Mouse (Mus musculus) forebrain, postnatal 0 days (tissue): ENCODE measurements around the gene Rps24. TPM values are rescaled to one million over a fixed set of nuclear protein-coding genes. Genes with fewer than 3 reads are reported as not detected.

Experiments used
- ATAC-seq: fragments of 200-750 bp; cut with Nextera tagmentation; 2 replicates; pipeline ENCODE4 v1.8.0; 2017; ENCODE audit warnings: mild to moderate bottlenecking, moderate library complexity
- DNase-seq: peaks from one replicate; pipeline ENCODE4 v3.0.0-alpha.2; 2015
- H3K27ac ChIP-seq: fragments of 300-500 bp; sonication (generic); 2 replicates; pipeline ENCODE4 v1.5.1; 2014; ENCODE audit warnings: low read depth, mild to moderate bottlenecking, antibody characterized with exemption, low read length, moderate library complexity, mixed read lengths
- H3K27me3 ChIP-seq: fragments of 300-500 bp; sonication (generic); 2 replicates; pipeline ENCODE4 v1.6.1; 2014; ENCODE audit warnings: mild to moderate bottlenecking, low read length, mixed read lengths; ENCODE audit not compliant: insufficient read depth
- H3K36me3 ChIP-seq: fragments of 300-500 bp; sonication (generic); 2 replicates; pipeline ENCODE4 v1.6.1; 2014; ENCODE audit warnings: mild to moderate bottlenecking, moderate library complexity; ENCODE audit not compliant: insufficient read depth
- H3K4me1 ChIP-seq: fragments of 300-500 bp; sonication (generic); 2 replicates; pipeline ENCODE4 v1.6.1; 2014; ENCODE audit warnings: antibody characterized with exemption; ENCODE audit not compliant: insufficient read depth
- H3K4me2 ChIP-seq: fragments of 300-500 bp; sonication (generic); 2 replicates; pipeline ENCODE4 v1.6.1; 2014; ENCODE audit warnings: low read depth, mild to moderate bottlenecking, moderate library complexity
- H3K4me3 ChIP-seq: fragments of 300-500 bp; sonication (generic); 2 replicates; pipeline ENCODE4 v1.5.1; 2014; ENCODE audit warnings: low read depth, low read length, mixed read lengths
- H3K9ac ChIP-seq: fragments of 300-500 bp; sonication (generic); 2 replicates; pipeline ENCODE4 v1.6.1; 2014; ENCODE audit warnings: mild to moderate bottlenecking
- H3K9me3 ChIP-seq: fragments of 300-500 bp; sonication (generic); 2 replicates; pipeline ENCODE4 v1.6.1; 2016; ENCODE audit warnings: low read length
- CTCF ChIP-seq: sonication (generic); IDR thresholded peaks from 2 replicates; pipeline ENCODE4 v1.5.1; 2016; ENCODE audit warnings: antibody characterized with exemption, control low read depth, low read depth
- WGBS: fragments of 180-500 bp; shearing (Covaris S2); extraction: QIAGEN DNeasy Blood & Tissue Kit; methylation state at CpG from one replicate; pipeline ENCODE4 v1.1.7; 2014; 5-methylcytosine and 5-hydroxymethylcytosine counted together
- polyA plus RNA-seq: library from polyadenylated mRNA; unstranded; fragments of >200 nt; fragmentation: Nextera tagmentation; extraction: Ambion mirVana; gene quantifications from 2 replicates; pipeline ENCODE4 v1.2.1, GENCODE M21; 2015
- total RNA-seq: library from RNA; depleted of rRNA; stranded (reverse); fragments of >200 nt; gene quantifications from 2 replicates; pipeline ENCODE4 v1.2.3, GENCODE M21; 2014

Gene Rps24
- total and polyA plus RNA-seq, 2 experiments from 2014 or later = 795 to 1,310 TPM

- peak; percentile 95 for TF ChIP-seq CTCF
- peak; percentile 96 for DNase-seq
- peak; percentile 81 for ATAC-seq
- Histone ChIP-seq H3K27me3 (no peaks in the 10 kb centered on the region), H3K9ac (peak overlapping the region; percentile 43), H3K9me3 (no peaks in the 10 kb centered on the region), H3K4me1 (peaks cover 8% of the 10 kb centered on the region; the same call in 1 of the 2 replicates), H3K27ac (peak overlapping the region; percentile 81), H3K36me3 (peaks cover 37% of the 10 kb centered on the region), H3K4me2 (peak overlapping the region; percentile 33; the same call in 1 of the 2 replicates), H3K4me3 (no peak overlapping the region)
- 14% methylated on average over 18 of the region's 18 CpGs for WGBS
Observed at GRCm38 (mm10) chr14:24500091-24500844, 13.3 kb downstream of the Rps24 start.

GRCm38 (mm10) chr14:24500845-24501186 lies 13.9 kb downstream of the Rps24 start:
- peak overlapping the region; percentile 43 for H3K9ac ChIP-seq
- H3K4me1 ChIP-seq = peaks cover 8% of the 10 kb centered on the region; the same call in 1 of the 2 replicates
- peak overlapping the region; percentile 33; the same call in 1 of the 2 replicates for H3K4me2 ChIP-seq
- no peaks in the 10 kb centered on the region for H3K9me3 ChIP-seq
- H3K4me3 ChIP-seq = no peak overlapping the region
- peaks cover 34% of the 10 kb centered on the region for H3K36me3 ChIP-seq
- H3K27ac ChIP-seq = peak overlapping the region; percentile 81
- 2% methylated on average over 8 of the region's 8 CpGs for WGBS
- H3K27me3 ChIP-seq = no peaks in the 10 kb centered on the region
- DNase-seq = no peak
- no peak for ATAC-seq
- no peak for TF ChIP-seq CTCF

GRCm38 (mm10) chr14:24501256-24501655 lies 14.3 kb downstream of the Rps24 start:
- no peak for DNase-seq
- peaks cover 8% of the 10 kb centered on the region; the same call in 1 of the 2 replicates for H3K4me1 ChIP-seq
- peak overlapping the region; percentile 43 for H3K9ac ChIP-seq
- no peak for TF ChIP-seq CTCF
- H3K4me2 ChIP-seq = no peak overlapping the region
- H3K4me3 ChIP-seq = no peak overlapping the region
- peak overlapping the region; percentile 81; the same call in 1 of the 2 replicates for H3K27ac ChIP-seq
- H3K36me3 ChIP-seq = peaks cover 30% of the 10 kb centered on the region
- H3K27me3 ChIP-seq = no peaks in the 10 kb centered on the region
- no peaks in the 10 kb centered on the region for H3K9me3 ChIP-seq
- 27% methylated on average over 4 of the region's 4 CpGs for WGBS
- ATAC-seq = no peak

DNA sequence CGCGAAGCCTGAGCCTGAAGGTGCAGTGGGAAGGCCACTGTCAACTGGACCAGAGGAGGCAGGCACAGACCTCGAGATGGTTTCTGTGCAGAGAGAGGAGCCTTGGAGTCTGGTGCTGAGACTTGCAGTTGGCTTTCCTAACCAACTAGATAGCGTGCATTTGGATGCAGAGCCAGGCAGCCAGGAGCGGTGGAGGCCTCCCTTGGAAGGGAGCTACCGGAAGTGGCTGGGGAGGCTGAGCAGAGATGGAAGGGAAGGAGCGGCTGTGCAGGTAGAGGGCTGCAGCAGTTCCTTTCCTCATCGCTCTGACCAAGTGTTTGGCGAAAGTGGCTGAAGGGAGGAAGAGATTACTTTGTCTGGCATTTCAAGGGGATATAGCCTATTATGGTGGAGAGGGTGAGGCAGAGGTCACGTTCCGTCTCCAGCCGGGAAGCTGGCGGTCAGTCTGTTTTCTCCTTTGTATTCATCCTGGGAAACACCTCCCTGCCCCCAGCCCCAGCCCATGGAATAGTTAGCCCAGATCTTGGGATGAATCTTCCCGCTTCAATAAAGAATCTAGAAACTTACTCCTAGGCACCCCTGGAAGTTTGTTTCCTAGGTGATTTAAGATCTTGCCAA lies 20.6 kb downstream of the Rps24 start:
- 34% methylated on average over 14 of the region's 14 CpGs for WGBS
- DNase-seq = no peak
- Histone ChIP-seq H3K9ac (no peak overlapping the region), H3K36me3 (no peaks in the 10 kb centered on the region), H3K4me3 (no peak overlapping the region), H3K27ac (no peak overlapping the region), H3K4me1 (peaks cover 13% of the 10 kb centered on the region; the same call in 1 of the 2 replicates), H3K27me3 (no peaks in the 10 kb centered on the region), H3K4me2 (no peak overlapping the region), H3K9me3 (no peaks in the 10 kb centered on the region)
- no peak for ATAC-seq
- TF ChIP-seq CTCF = no peak

DNA sequence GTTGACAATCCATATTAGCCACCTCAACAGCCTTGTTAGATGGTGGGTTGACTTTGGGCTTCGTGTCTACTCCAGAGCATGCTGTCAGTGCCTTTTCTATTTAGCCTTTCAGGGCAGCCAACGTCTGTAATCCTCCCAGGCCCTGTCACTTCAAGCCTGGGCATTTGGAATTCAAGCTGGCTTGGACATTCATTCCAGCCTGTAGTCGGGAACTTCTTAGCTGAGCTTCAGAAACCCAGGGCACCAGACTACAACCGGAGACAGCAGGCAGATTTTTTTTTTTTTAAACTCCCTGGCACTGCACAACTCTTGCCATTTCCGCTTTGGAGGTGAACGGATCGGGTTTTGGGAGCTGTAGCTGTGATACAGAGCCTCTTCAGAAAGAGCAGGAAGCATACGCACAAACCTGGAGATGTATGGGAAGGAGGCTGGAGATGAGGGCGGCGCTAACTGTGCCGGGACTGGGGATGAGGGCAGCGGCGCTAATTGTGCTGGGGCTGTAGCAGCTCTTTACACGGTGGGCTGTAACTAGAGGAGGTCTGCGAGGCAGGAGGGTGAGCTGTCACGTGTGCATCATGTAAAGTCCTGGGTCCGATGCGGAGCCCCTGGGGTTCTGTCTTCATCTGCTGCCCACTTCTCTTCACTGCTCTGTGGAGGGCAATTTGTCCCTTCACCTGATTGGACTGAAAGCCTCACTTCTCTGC lies 21.3 kb downstream of the Rps24 start:
- Histone ChIP-seq H3K4me3 (no peak overlapping the region; the same call in 1 of the 2 replicates), H3K4me1 (peaks cover 13% of the 10 kb centered on the region; the same call in 1 of the 2 replicates), H3K36me3 (no peaks in the 10 kb centered on the region), H3K9ac (no peak overlapping the region), H3K9me3 (no peaks in the 10 kb centered on the region), H3K4me2 (peak overlapping the region; percentile 29), H3K27me3 (no peaks in the 10 kb centered on the region), H3K27ac (0 out of 2 replicates have a peak overlapping the region, but pooled peaks have one; percentile 21)
- ATAC-seq (peak; percentile 37), DNase-seq (peak; percentile 49)
- TF ChIP-seq CTCF = no peak
- WGBS = 5% methylated on average over 18 of the region's 18 CpGs

DNA sequence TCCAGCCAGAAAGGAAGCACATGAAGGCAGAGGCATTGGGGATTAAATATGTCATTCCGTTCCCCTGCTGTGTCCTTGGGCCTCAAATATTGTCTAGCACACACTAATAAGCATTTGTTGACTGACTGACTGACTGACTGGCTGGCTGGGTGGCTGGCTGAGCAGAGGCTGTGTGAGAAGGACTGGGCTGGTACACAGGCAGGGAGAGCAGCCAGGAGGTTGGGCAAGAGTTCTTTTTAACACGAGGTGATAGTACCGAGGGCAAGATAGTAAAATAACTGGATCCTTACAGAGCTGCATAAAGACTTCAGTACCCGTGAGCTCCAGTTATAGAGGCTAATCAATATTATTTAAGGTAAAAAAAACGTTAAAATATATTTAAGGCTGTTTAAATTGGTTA lies 22.6 kb downstream of the Rps24 start:
- DNase-seq (no peak), ATAC-seq (no peak)
- 46% methylated on average over 5 of the region's 5 CpGs for WGBS
- H3K4me2 ChIP-seq = no peak overlapping the region
- H3K4me1 ChIP-seq = peaks cover 13% of the 10 kb centered on the region; the same call in 1 of the 2 replicates
- H3K36me3 ChIP-seq = no peaks in the 10 kb centered on the region
- H3K9ac ChIP-seq = no peak overlapping the region
- H3K27ac ChIP-seq = no peak overlapping the region
- H3K4me3 ChIP-seq = no peak overlapping the region
- H3K9me3 ChIP-seq = no peaks in the 10 kb centered on the region
- no peaks in the 10 kb centered on the region for H3K27me3 ChIP-seq
- no peak for TF ChIP-seq CTCF

DNA sequence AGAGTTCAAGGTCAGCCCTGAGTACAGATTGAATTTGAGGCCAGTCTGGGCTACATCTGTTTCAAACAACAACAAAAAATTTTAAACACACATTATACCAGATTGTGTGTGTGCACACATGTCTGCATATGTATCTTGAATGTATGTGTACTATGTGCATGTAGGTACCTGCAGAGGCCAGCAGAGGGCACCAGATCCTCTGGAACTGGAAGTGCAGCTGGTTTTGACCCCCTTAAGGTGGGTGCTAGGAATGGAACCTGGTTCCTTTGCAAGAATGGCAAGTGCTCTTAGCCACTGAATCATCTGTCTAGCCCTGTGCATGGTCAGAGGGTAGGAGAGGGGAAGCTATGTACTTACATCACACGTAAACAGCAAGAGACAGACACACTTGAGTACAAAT lies 23.3 kb downstream of the Rps24 start:
- Histone ChIP-seq H3K9ac (no peak overlapping the region), H3K4me2 (no peak overlapping the region), H3K4me3 (no peak overlapping the region), H3K27ac (no peak overlapping the region), H3K27me3 (no peaks in the 10 kb centered on the region), H3K9me3 (no peaks in the 10 kb centered on the region), H3K36me3 (no peaks in the 10 kb centered on the region), H3K4me1 (peaks cover 13% of the 10 kb centered on the region; the same call in 1 of the 2 replicates)
- no peak for DNase-seq
- ATAC-seq = no peak
- TF ChIP-seq CTCF = peak; percentile 54
- 100% methylated on average over 1 of the region's 1 CpGs for WGBS
